Mouse (Mus musculus) liver, embryonic 14.5 days (tissue): Measurements from ENCODE around the gene Timm10.

Experiments
- CTCF ChIP-seq: IDR thresholded peaks from 2 replicates; pipeline ENCODE4 v1.5.1; 2016; ENCODE audit warnings: antibody characterized with exemption, low read depth, control low read depth
- EP300 ChIP-seq: IDR thresholded peaks from 2 replicates; pipeline ENCODE4 v1.6.1; 2016; ENCODE audit warnings: antibody characterized with exemption, low read depth

GRCm38 (mm10) chr2:84843654-84844053, 16.9 kb downstream of the Timm10 start:
- TF ChIP-seq EP300: no peak; the same call in 1 of the 2 replicates
- peak; percentile 59 for TF ChIP-seq CTCF
